Mouse (Mus musculus): ENCODE measurements around the gene Ctla2a. TPM values are rescaled to one million over a fixed set of nuclear protein-coding genes. Genes with fewer than 3 reads are reported as not detected.
"Not testable (repeated sequence)": the region's sequence is repeated elsewhere in the genome, so short reads cannot be mapped to it uniquely, and the experiment has no call there.

Ctla2a gene
- 4.2 and 6.0 TPM in 2 replicates for polyA plus RNA-seq (2011; ENCODE audit: insufficient read depth, insufficient read length, low read depth, missing spikeins)

DNA sequence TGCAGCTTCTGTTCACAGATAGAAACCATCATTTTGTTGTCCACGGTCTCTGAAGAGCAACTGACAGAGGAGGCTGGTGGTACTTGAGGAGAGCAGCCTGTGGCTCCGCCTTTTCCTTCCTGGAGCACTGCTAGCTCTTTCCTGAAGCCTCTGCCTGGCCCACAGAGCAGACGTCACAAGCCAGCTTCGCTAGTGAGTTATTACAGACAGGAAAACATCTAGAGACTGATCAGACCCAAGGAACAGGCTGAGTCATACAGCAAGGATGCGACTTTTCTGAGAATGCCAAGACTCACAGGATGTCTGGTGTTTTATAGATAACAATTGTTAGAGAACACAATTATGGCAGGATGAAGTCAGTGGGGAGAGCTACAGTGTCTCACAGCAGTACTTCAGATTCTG is at the start of gene Ctla2a, which contains the start of gene Gm49391:
Gene Ctla2a (minus strand): TSS at position 126 of the 402 bp plus-strand sequence.
Gene Gm49391 (minus strand): TSS at position 72 of the 402 bp plus-strand sequence.
- no peak for TF ChIP-seq POLR2A (IDR thresholded peaks at IDR 0.05; ENCODE audit: insufficient read depth, low read length)
- TF ChIP-seq EP300 (IDR thresholded peaks at IDR 0.05; ENCODE audit: insufficient read depth, low read depth, low read length), result no peak
- TF ChIP-seq CTCF (IDR thresholded peaks at IDR 0.05; ENCODE audit: low read depth, low read length), result no peak
- no peaks in the 10 kb centered on the region for H3K27me3 ChIP-seq (ENCODE audit: control insufficient read depth, insufficient read depth, low read length, poor library complexity, severe bottlenecking)
- no peak within 1 kb of the TSS for H3K27ac ChIP-seq (ENCODE audit: insufficient read depth, low read length)
- H3K9me3 ChIP-seq (replicated peaks; ENCODE audit: control insufficient read depth, insufficient read depth, low read length, poor library complexity, severe bottlenecking), result no peaks in the 10 kb centered on the region
- no peak within 1 kb of the TSS for H3K4me3 ChIP-seq (ENCODE audit: low read depth, low read length)
- no peaks in the 10 kb centered on the region for H3K4me1 ChIP-seq (ENCODE audit: control insufficient read depth, insufficient read depth, low read length)
- H3K36me3 ChIP-seq (ENCODE audit: control insufficient read depth, insufficient read depth, low read length, poor library complexity, severe bottlenecking), result no peaks in the 10 kb centered on the region
- H3K9ac ChIP-seq (ENCODE audit: low read depth, poor library complexity, severe bottlenecking), result no peak within 1 kb of the TSS

DNA sequence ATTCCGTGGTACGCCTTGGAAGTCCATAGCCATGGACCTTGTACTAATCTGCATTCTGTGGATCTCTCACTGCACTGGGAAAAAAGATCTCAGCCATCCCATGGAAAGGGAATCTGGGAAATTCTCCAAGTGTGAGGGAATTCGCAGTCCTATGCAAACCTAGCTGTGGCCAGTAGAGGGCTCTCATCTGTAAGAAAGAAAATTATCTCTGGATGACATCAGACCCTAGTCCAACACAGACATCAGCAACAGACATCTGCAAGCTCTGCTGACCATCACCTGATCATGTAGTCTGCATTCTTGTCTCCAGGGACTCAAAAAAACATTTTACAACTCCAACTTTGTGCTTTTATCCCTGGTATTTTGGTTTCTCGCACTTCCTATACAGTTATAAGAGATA is 35.9 kb upstream of the Ctla2a start:
- not testable (repeated sequence) for H3K4me1 ChIP-seq (ENCODE audit: control insufficient read depth, insufficient read depth, low read length); H3K9ac ChIP-seq (ENCODE audit: low read depth, poor library complexity, severe bottlenecking); H3K27ac ChIP-seq (ENCODE audit: insufficient read depth, low read length); H3K9me3 ChIP-seq (replicated peaks; ENCODE audit: control insufficient read depth, insufficient read depth, low read length, poor library complexity, severe bottlenecking); H3K36me3 ChIP-seq (ENCODE audit: control insufficient read depth, insufficient read depth, low read length, poor library complexity, severe bottlenecking); H3K27me3 ChIP-seq (ENCODE audit: control insufficient read depth, insufficient read depth, low read length, poor library complexity, severe bottlenecking); H3K4me3 ChIP-seq (ENCODE audit: low read depth, low read length)

DNA sequence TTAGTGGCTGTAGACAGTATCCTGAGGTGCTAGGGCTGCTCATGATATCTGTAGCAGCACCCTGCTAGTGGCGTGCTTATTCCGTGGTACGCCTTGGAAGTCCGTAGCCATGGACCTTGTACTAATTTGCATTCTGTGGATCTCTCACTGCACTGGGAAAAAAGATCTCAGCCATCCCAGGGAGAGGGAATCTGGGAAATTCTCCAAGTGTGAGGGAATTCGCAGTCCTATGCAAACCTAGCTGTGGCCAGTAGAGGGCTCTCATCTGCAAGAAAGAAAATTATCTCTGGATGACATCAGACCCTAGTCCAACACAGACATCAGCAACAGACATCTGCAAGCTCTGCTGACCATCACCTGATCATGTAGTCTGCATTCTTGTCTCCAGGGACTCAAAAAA is 27.6 kb upstream of the Ctla2a start:
- H3K9ac ChIP-seq (ENCODE audit: low read depth, poor library complexity, severe bottlenecking); H3K36me3 ChIP-seq (ENCODE audit: control insufficient read depth, insufficient read depth, low read length, poor library complexity, severe bottlenecking); H3K27me3 ChIP-seq (ENCODE audit: control insufficient read depth, insufficient read depth, low read length, poor library complexity, severe bottlenecking); H3K4me1 ChIP-seq (ENCODE audit: control insufficient read depth, insufficient read depth, low read length); H3K9me3 ChIP-seq (replicated peaks; ENCODE audit: control insufficient read depth, insufficient read depth, low read length, poor library complexity, severe bottlenecking); H3K27ac ChIP-seq (ENCODE audit: insufficient read depth, low read length); H3K4me3 ChIP-seq (ENCODE audit: low read depth, low read length): not testable (repeated sequence)

DNA sequence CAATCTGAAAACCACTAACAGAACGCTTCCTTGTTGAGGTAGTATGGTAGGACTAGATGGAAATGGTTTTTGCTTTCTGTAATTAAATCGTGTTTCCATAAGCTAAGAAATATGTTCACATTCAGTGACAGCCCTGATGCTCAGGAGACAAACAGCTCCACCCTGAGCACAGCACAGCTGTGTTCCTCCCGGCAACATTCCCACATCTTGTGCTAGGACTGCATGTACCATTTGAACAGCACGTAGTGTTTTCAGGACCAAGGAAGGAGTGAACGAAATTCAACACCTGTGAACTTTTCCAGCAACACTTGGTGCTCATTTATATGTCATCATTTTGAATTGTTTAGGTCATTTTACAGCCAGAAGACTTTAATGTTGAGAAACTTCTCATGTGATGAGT is 25.3 kb upstream of the Ctla2a start:
- TF ChIP-seq CTCF (IDR thresholded peaks at IDR 0.05; ENCODE audit: low read depth, low read length) (no peak), EP300 (IDR thresholded peaks at IDR 0.05; ENCODE audit: insufficient read depth, low read depth, low read length) (no peak), POLR2A (IDR thresholded peaks at IDR 0.05; ENCODE audit: insufficient read depth, low read length) (no peak)
- no peaks in the 10 kb centered on the region for H3K4me1 ChIP-seq (ENCODE audit: control insufficient read depth, insufficient read depth, low read length)
- no peak overlapping the region for H3K27ac ChIP-seq (ENCODE audit: insufficient read depth, low read length)
- no peak overlapping the region for H3K9ac ChIP-seq (ENCODE audit: low read depth, poor library complexity, severe bottlenecking)
- no peaks in the 10 kb centered on the region for H3K36me3 ChIP-seq (ENCODE audit: control insufficient read depth, insufficient read depth, low read length, poor library complexity, severe bottlenecking)
- no peaks in the 10 kb centered on the region for H3K27me3 ChIP-seq (ENCODE audit: control insufficient read depth, insufficient read depth, low read length, poor library complexity, severe bottlenecking)
- H3K4me3 ChIP-seq (ENCODE audit: low read depth, low read length), result no peak overlapping the region
- no peaks in the 10 kb centered on the region for H3K9me3 ChIP-seq (replicated peaks; ENCODE audit: control insufficient read depth, insufficient read depth, low read length, poor library complexity, severe bottlenecking)

DNA sequence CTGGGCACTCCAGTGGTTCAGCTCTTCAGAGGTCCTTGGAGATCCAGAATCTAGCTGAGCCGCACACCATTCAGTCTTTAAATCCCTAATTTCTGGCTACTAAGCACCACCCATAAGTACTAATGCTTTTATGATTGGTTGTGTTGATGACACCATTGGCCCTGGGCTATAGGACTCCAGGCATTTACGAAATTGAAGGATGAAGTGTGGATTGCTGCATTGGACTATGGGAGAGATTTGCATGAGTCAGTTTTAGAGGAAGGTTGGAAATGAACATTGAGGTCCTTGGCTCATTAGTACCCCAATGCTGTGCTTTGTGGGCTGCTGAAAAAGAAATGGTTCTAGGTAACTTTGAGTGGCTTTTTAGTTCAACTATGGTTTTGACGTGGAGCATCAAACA is 5.5 kb upstream of the Ctla2a start, which contains the start of gene Tpbpa:
Gene Tpbpa (minus strand): TSS at position 101 of the 400 bp plus-strand sequence.
- not testable (repeated sequence) for H3K9ac ChIP-seq (ENCODE audit: low read depth, poor library complexity, severe bottlenecking); H3K4me3 ChIP-seq (ENCODE audit: low read depth, low read length)

DNA sequence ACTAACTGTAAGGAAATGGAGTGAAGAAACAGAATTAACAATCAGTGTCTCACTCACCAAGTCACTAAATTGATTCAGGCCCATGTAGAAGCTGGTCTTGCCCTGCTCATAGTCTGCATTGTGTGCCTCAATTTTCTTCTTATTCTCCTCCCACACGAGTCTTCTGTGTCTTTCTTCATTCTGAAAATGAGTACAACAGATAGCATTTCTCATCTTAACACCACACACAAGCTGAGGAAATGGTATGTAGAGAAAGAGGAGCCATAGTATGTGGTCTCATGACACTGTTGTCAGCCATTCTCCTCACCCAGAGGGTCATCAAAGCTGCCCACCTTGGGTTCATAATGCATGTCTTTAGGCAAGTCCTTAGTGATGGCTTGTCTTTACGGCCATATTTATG is 935 bp downstream of the Ctla2a start, which contains the start of gene Gm49393:
Gene Gm49393 (minus strand): TSS at position 101 of the 400 bp plus-strand sequence.
- not testable (repeated sequence) for H3K9ac ChIP-seq (ENCODE audit: low read depth, poor library complexity, severe bottlenecking); H3K36me3 ChIP-seq (ENCODE audit: control insufficient read depth, insufficient read depth, low read length, poor library complexity, severe bottlenecking); H3K27ac ChIP-seq (ENCODE audit: insufficient read depth, low read length); H3K9me3 ChIP-seq (replicated peaks; ENCODE audit: control insufficient read depth, insufficient read depth, low read length, poor library complexity, severe bottlenecking); H3K4me1 ChIP-seq (ENCODE audit: control insufficient read depth, insufficient read depth, low read length); H3K4me3 ChIP-seq (ENCODE audit: low read depth, low read length); H3K27me3 ChIP-seq (ENCODE audit: control insufficient read depth, insufficient read depth, low read length, poor library complexity, severe bottlenecking)

More for the DNA sequence above, 5.5 kb upstream of the Ctla2a start, which contains the start of gene Tpbpa:
- H3K27ac ChIP-seq (ENCODE audit: insufficient read depth, low read length); H3K9me3 ChIP-seq (replicated peaks; ENCODE audit: control insufficient read depth, insufficient read depth, low read length, poor library complexity, severe bottlenecking); H3K36me3 ChIP-seq (ENCODE audit: control insufficient read depth, insufficient read depth, low read length, poor library complexity, severe bottlenecking); H3K4me1 ChIP-seq (ENCODE audit: control insufficient read depth, insufficient read depth, low read length); H3K27me3 ChIP-seq (ENCODE audit: control insufficient read depth, insufficient read depth, low read length, poor library complexity, severe bottlenecking): not testable (repeated sequence)

DNA sequence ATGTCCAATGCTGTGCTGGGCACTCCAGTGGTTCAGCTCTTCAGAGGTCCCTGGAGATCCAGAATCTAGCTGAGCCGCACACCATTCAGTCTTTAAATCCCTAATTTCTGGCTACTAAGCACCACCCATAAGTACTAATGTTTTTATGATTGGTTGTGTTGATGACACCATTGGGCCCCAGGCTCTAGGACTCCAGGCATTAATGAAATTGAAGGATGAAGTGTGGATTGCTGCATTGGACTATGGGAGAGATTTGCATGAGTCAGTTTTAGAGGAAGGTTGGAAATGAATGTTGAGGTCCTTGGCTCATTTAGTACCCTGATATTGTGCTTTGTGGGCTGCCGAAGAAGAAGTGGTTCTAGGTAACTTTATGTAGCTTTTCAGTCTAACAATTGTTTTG is 31.6 kb downstream of the Ctla2a start, which contains the start of gene Tpbpb:
Gene Tpbpb (minus strand): TSS at position 101 of the 400 bp plus-strand sequence.
- not testable (repeated sequence) for H3K27ac ChIP-seq (ENCODE audit: insufficient read depth, low read length); H3K4me1 ChIP-seq (ENCODE audit: control insufficient read depth, insufficient read depth, low read length)

More for the DNA sequence above, 31.6 kb downstream of the Ctla2a start, which contains the start of gene Tpbpb:
- not testable (repeated sequence) for H3K36me3 ChIP-seq (ENCODE audit: control insufficient read depth, insufficient read depth, low read length, poor library complexity, severe bottlenecking); H3K27me3 ChIP-seq (ENCODE audit: control insufficient read depth, insufficient read depth, low read length, poor library complexity, severe bottlenecking); H3K9ac ChIP-seq (ENCODE audit: low read depth, poor library complexity, severe bottlenecking); H3K9me3 ChIP-seq (replicated peaks; ENCODE audit: control insufficient read depth, insufficient read depth, low read length, poor library complexity, severe bottlenecking); H3K4me3 ChIP-seq (ENCODE audit: low read depth, low read length)
